Mouse (Mus musculus) embryo, embryonic 10 days (tissue): ENCODE measurements around the gene Klhl32.
"Not testable (repeated sequence)": the region's sequence is repeated elsewhere in the genome, so short reads cannot be mapped to it uniquely, and the experiment has no call there.

Source experiments
- DNase-seq: peaks from one replicate; pipeline ENCODE4 v3.0.0-alpha.2; 2015; ENCODE audit warnings: low spot score

The Klhl32 gene

GRCm38 (mm10) chr4:24795180-24795579, 55.7 kb downstream of the Klhl32 start:
- no peak for DNase-seq

GRCm38 (mm10) chr4:24793726-24794345, 57.1 kb downstream of the Klhl32 start:
- DNase-seq, result no peak

- DNase-seq, result peak; percentile 35
Measured at GRCm38 (mm10) chr4:24792416-24792981, 58.4 kb downstream of the Klhl32 start.

GRCm38 (mm10) chr4:24789331-24789730, 61.6 kb downstream of the Klhl32 start:
- DNase-seq, result no peak

GRCm38 (mm10) chr4:24785757-24786532, 65.0 kb downstream of the Klhl32 start:
- no peak for DNase-seq

GRCm38 (mm10) chr4:24765919-24766318, 85.0 kb downstream of the Klhl32 start:
- DNase-seq, result no peak

GRCm38 (mm10) chr4:24765469-24765868, 85.5 kb downstream of the Klhl32 start:
- DNase-seq, result no peak

GRCm38 (mm10) chr4:24764558-24764957, 86.4 kb downstream of the Klhl32 start:
- DNase-seq, result no peak

GRCm38 (mm10) chr4:24763451-24763850, 87.5 kb downstream of the Klhl32 start:
- no peak for DNase-seq

- DNase-seq, result no peak
Measured at GRCm38 (mm10) chr4:24758954-24759353, 92.0 kb downstream of the Klhl32 start.

GRCm38 (mm10) chr4:24752517-24753208, 98.3 kb downstream of the Klhl32 start:
- DNase-seq, result no peak

GRCm38 (mm10) chr4:24737080-24737479, 113.8 kb downstream of the Klhl32 start:
- DNase-seq, result no peak

GRCm38 (mm10) chr4:24720834-24721233, 130.1 kb downstream of the Klhl32 start:
- peak; percentile 55 for DNase-seq

GRCm38 (mm10) chr4:24715559-24715958, 135.4 kb downstream of the Klhl32 start:
- no peak for DNase-seq

- no peak for DNase-seq
Measured at GRCm38 (mm10) chr4:24714367-24714766, 136.6 kb downstream of the Klhl32 start.

- DNase-seq, result peak; percentile 57
Measured at GRCm38 (mm10) chr4:24698528-24699117, 152.3 kb downstream of the Klhl32 start.

GRCm38 (mm10) chr4:24680080-24680479, 170.8 kb downstream of the Klhl32 start:
- no peak for DNase-seq

- DNase-seq, result no peak
Measured at GRCm38 (mm10) chr4:24670007-24670406, 180.9 kb downstream of the Klhl32 start.

- no peak for DNase-seq
Measured at GRCm38 (mm10) chr4:24659218-24659617, 191.7 kb downstream of the Klhl32 start.

- not testable (repeated sequence) for DNase-seq
Measured at GRCm38 (mm10) chr4:24644735-24645134, 206.2 kb downstream of the Klhl32 start.

GRCm38 (mm10) chr4:24642306-24642705, 208.6 kb downstream of the Klhl32 start:
- DNase-seq, result no peak
